Mouse (Mus musculus) heart, embryonic 10.5 days (tissue): ENCODE measurements around the gene Tma16. TPM values are rescaled to one million over a fixed set of nuclear protein-coding genes. Genes with fewer than 3 reads are reported as not detected.

ENCODE experiments used
- DNase-seq: peaks from one replicate; pipeline ENCODE4 v3.0.0-alpha.2; 2017; ENCODE audit warnings: low spot score
- H3K27ac ChIP-seq: fragments of 300-500 bp; sonication (generic); 2 replicates; pipeline ENCODE4 v1.5.1; 2016; ENCODE audit warnings: mild to moderate bottlenecking
- H3K27me3 ChIP-seq: fragments of 300-500 bp; sonication (generic); 2 replicates; pipeline ENCODE4 v1.6.1; 2016; ENCODE audit warnings: mild to moderate bottlenecking; ENCODE audit not compliant: poor library complexity, insufficient read depth, severe bottlenecking
- H3K36me3 ChIP-seq: fragments of 300-500 bp; sonication (generic); 2 replicates; pipeline ENCODE4 v1.6.1; 2016; ENCODE audit warnings: mild to moderate bottlenecking, moderate library complexity
- H3K4me1 ChIP-seq: fragments of 300-500 bp; sonication (generic); 2 replicates; pipeline ENCODE4 v1.6.1; 2016; ENCODE audit warnings: mild to moderate bottlenecking
- H3K4me3 ChIP-seq: fragments of 300-500 bp; sonication (generic); 2 replicates; pipeline ENCODE4 v1.5.1; 2016; ENCODE audit warnings: mild to moderate bottlenecking, moderate library complexity
- H3K9me3 ChIP-seq: fragments of 300-500 bp; sonication (generic); 2 replicates; pipeline ENCODE4 v1.6.1; 2016; ENCODE audit warnings: mild to moderate bottlenecking, moderate library complexity
- WGBS: fragments of 180-500 bp; shearing (Covaris S2); methylation state at CpG from one replicate; pipeline ENCODE4 v1.1.7; 2016; 5-methylcytosine and 5-hydroxymethylcytosine counted together
- polyA plus RNA-seq: library from polyadenylated mRNA; unstranded; fragments of >200 nt; fragmentation: Nextera tagmentation; extraction: Ambion mirVana; gene quantifications from 2 replicates; pipeline ENCODE4 v1.2.1, GENCODE M21; 2016

Gene Tma16
- polyA plus RNA-seq: 11.9 and 17.2 TPM in 2 replicates

GRCm38 (mm10) chr8:66486084-66486763 is at the start of gene Tma16:
Gene Tma16, minus strand, starts transcription at chr8:66486530.
- WGBS: under 1% methylated on average over 45 of the region's 45 CpGs
- peak within 1 kb of the TSS; percentile 89 for H3K27ac ChIP-seq
- no peaks in the 10 kb centered on the region for H3K9me3 ChIP-seq
- H3K4me3 ChIP-seq: peak within 1 kb of the TSS; percentile 96
- H3K36me3 ChIP-seq: peaks cover 24% of the 10 kb centered on the region
- peak; percentile 93 for DNase-seq
- no peaks in the 10 kb centered on the region for H3K27me3 ChIP-seq
- no peaks in the 10 kb centered on the region for H3K4me1 ChIP-seq

- Histone ChIP-seq H3K27me3 (no peaks in the 10 kb centered on the region), H3K36me3 (no peaks in the 10 kb centered on the region), H3K4me3 (no peak overlapping the region), H3K27ac (no peak overlapping the region), H3K4me1 (no peaks in the 10 kb centered on the region), H3K9me3 (no peaks in the 10 kb centered on the region)
- no peak for DNase-seq
Observed at GRCm38 (mm10) chr8:66520576-66520975, 34.2 kb upstream of the Tma16 start.

GRCm38 (mm10) chr8:66519149-66519548 is 32.8 kb upstream of the Tma16 start:
- H3K4me1 ChIP-seq: no peaks in the 10 kb centered on the region
- no peaks in the 10 kb centered on the region for H3K27me3 ChIP-seq
- no peak overlapping the region for H3K27ac ChIP-seq
- H3K4me3 ChIP-seq: no peak overlapping the region
- H3K36me3 ChIP-seq: no peaks in the 10 kb centered on the region
- WGBS: 72% methylated on average over 2 of the region's 2 CpGs
- H3K9me3 ChIP-seq: no peaks in the 10 kb centered on the region
- no peak for DNase-seq

GRCm38 (mm10) chr8:66511537-66511936 is 25.2 kb upstream of the Tma16 start, which contains the start of gene Tktl2:
Gene Tktl2, plus strand, starts transcription at chr8:66511756.
- H3K9me3 ChIP-seq: no peaks in the 10 kb centered on the region
- H3K27ac ChIP-seq: no peak within 1 kb of the TSS
- H3K4me3 ChIP-seq: no peak within 1 kb of the TSS
- H3K27me3 ChIP-seq: no peaks in the 10 kb centered on the region
- WGBS: 93% methylated on average over 22 of the region's 22 CpGs
- no peaks in the 10 kb centered on the region for H3K4me1 ChIP-seq
- no peak for DNase-seq
- no peaks in the 10 kb centered on the region for H3K36me3 ChIP-seq

GRCm38 (mm10) chr8:66503381-66503780 is 17.1 kb upstream of the Tma16 start:
- H3K4me1 ChIP-seq: no peaks in the 10 kb centered on the region
- 72% methylated on average over 2 of the region's 2 CpGs for WGBS
- no peak overlapping the region for H3K4me3 ChIP-seq
- H3K36me3 ChIP-seq: no peaks in the 10 kb centered on the region
- H3K27ac ChIP-seq: no peak overlapping the region
- DNase-seq: no peak
- H3K9me3 ChIP-seq: no peaks in the 10 kb centered on the region
- H3K27me3 ChIP-seq: no peaks in the 10 kb centered on the region

GRCm38 (mm10) chr8:66496998-66497577 is 10.8 kb upstream of the Tma16 start:
- no peak for DNase-seq
- WGBS: 31% methylated on average over 4 of the region's 4 CpGs

GRCm38 (mm10) chr8:66495726-66496125 is 9.4 kb upstream of the Tma16 start:
- Histone ChIP-seq H3K27me3 (no peaks in the 10 kb centered on the region), H3K4me1 (no peaks in the 10 kb centered on the region), H3K36me3 (no peaks in the 10 kb centered on the region), H3K4me3 (no peak overlapping the region), H3K27ac (no peak overlapping the region), H3K9me3 (no peaks in the 10 kb centered on the region)
- WGBS: 7% methylated on average over 8 of the region's 8 CpGs
- DNase-seq: peak; percentile 81

More at GRCm38 (mm10) chr8:66496998-66497577, 10.8 kb upstream of the Tma16 start:
- Histone ChIP-seq H3K4me3 (no peak overlapping the region), H3K27ac (no peak overlapping the region), H3K4me1 (no peaks in the 10 kb centered on the region), H3K27me3 (no peaks in the 10 kb centered on the region), H3K9me3 (no peaks in the 10 kb centered on the region), H3K36me3 (no peaks in the 10 kb centered on the region)

- WGBS: 68% methylated on average over 2 of the region's 2 CpGs
- Histone ChIP-seq H3K4me1 (no peaks in the 10 kb centered on the region), H3K36me3 (no peaks in the 10 kb centered on the region), H3K27me3 (no peaks in the 10 kb centered on the region), H3K9me3 (no peaks in the 10 kb centered on the region), H3K27ac (no peak overlapping the region), H3K4me3 (no peak overlapping the region)
- DNase-seq: no peak
Observed at GRCm38 (mm10) chr8:66494496-66494895, 8.2 kb upstream of the Tma16 start.

- DNase-seq: no peak
- H3K9me3 ChIP-seq: no peaks in the 10 kb centered on the region
- H3K4me3 ChIP-seq: no peak overlapping the region
- H3K4me1 ChIP-seq: no peaks in the 10 kb centered on the region
- no peaks in the 10 kb centered on the region for H3K36me3 ChIP-seq
- 79% methylated on average over 4 of the region's 4 CpGs for WGBS
- H3K27ac ChIP-seq: no peak overlapping the region
- H3K27me3 ChIP-seq: no peaks in the 10 kb centered on the region
Observed at GRCm38 (mm10) chr8:66490624-66491023, 4.3 kb upstream of the Tma16 start.

- Histone ChIP-seq H3K4me1 (no peaks in the 10 kb centered on the region), H3K27ac (no peak overlapping the region), H3K9me3 (no peaks in the 10 kb centered on the region), H3K27me3 (no peaks in the 10 kb centered on the region), H3K4me3 (no peak overlapping the region), H3K36me3 (peaks cover 4% of the 10 kb centered on the region; the same call in 1 of the 2 replicates)
- WGBS: 59% methylated on average over 3 of the region's 3 CpGs
- DNase-seq: no peak
Observed at GRCm38 (mm10) chr8:66488556-66488955, 2.2 kb upstream of the Tma16 start.

- Histone ChIP-seq H3K4me1 (no peaks in the 10 kb centered on the region), H3K36me3 (peaks cover 61% of the 10 kb centered on the region), H3K9me3 (no peaks in the 10 kb centered on the region), H3K27ac (no peak overlapping the region), H3K4me3 (no peak overlapping the region), H3K27me3 (no peaks in the 10 kb centered on the region)
- 95% methylated on average over 3 of the region's 3 CpGs for WGBS
- no peak for DNase-seq
Observed at GRCm38 (mm10) chr8:66476880-66477279, 9.4 kb downstream of the Tma16 start.

GRCm38 (mm10) chr8:66469821-66470220 is 16.5 kb downstream of the Tma16 start:
- H3K4me1 ChIP-seq: no peaks in the 10 kb centered on the region

GRCm38 (mm10) chr8:66457057-66457456 is 29.3 kb downstream of the Tma16 start:
- Histone ChIP-seq H3K9me3 (no peaks in the 10 kb centered on the region), H3K4me1 (no peaks in the 10 kb centered on the region), H3K4me3 (no peak overlapping the region), H3K27ac (no peak overlapping the region), H3K27me3 (no peaks in the 10 kb centered on the region), H3K36me3 (no peaks in the 10 kb centered on the region)
- DNase-seq: no peak

More at GRCm38 (mm10) chr8:66469821-66470220, 16.5 kb downstream of the Tma16 start:
- H3K4me3 ChIP-seq: no peak overlapping the region
- DNase-seq: no peak
- WGBS: 53% methylated on average over 3 of the region's 3 CpGs
- H3K27me3 ChIP-seq: no peaks in the 10 kb centered on the region
- no peaks in the 10 kb centered on the region for H3K36me3 ChIP-seq
- no peak overlapping the region for H3K27ac ChIP-seq
- no peaks in the 10 kb centered on the region for H3K9me3 ChIP-seq
